Mouse (Mus musculus): ENCODE measurements around the gene Ano1.

Gene Ano1

GRCm38 (mm10) chr7:144585648-144586047 lies 166.1 kb downstream of the Ano1 start:
- in situ Hi-C loops (cut with MboI, MseI) = no loop called here

DNA sequence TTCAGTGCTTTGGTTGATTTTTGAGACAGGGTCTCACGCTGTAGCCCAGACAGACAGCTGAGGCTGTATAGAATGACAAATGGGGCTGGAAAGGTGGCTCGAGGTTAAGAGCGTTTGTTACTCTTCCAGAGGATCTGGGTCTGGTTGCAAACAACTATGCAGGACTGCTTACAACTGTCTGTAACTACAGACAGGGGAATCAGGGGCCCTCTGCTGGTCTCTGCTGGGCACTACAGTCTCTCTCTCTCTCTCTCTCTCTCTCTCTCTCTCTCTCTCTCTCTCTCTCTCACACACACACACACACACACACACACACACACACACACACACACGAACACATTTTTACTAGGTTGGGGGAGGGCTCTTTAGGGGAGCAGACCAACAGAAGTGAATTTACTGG lies 168.2 kb downstream of the Ano1 start:
- in situ Hi-C loops (cut with MboI, MseI) = no loop called here

DNA sequence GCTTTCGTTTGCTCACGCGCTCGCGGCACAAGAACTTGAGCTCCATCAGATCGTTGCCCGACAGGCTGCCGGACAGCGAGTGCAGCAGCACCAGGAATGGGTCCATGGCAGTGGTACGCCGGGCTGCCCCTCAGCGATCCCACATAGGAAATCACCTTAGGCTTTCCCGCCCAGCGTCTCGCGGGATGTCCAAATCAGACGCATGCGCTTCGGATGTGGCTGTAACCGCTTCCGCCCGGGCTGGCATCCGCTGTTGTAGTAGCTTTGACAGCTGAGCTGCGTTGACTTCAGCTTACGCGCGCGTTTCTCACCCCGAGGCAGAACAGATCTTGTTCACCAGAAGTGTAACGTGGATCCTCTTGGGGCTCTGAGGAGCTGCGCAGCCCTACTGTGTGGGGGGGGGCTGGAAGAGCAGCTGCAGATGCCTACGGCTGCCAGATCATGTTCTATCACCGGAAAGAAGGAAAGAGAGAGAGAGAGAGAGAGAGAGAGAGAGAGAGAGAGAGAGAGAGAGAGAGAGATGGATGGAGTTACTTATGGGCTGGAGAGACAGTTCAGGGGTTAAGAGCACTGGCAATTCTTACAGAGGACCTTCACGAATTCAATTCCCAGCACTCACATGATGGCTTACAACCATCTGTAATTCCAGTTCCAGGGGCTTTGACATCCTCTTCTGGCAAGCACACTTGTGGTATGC lies 169.3 kb downstream of the Ano1 start, which contains the start of gene Fadd:
Gene Fadd, minus strand, starts transcription at position 180 of the 697 bp plus-strand sequence.
- in situ Hi-C loops (cut with MboI, MseI) = no loop called here

DNA sequence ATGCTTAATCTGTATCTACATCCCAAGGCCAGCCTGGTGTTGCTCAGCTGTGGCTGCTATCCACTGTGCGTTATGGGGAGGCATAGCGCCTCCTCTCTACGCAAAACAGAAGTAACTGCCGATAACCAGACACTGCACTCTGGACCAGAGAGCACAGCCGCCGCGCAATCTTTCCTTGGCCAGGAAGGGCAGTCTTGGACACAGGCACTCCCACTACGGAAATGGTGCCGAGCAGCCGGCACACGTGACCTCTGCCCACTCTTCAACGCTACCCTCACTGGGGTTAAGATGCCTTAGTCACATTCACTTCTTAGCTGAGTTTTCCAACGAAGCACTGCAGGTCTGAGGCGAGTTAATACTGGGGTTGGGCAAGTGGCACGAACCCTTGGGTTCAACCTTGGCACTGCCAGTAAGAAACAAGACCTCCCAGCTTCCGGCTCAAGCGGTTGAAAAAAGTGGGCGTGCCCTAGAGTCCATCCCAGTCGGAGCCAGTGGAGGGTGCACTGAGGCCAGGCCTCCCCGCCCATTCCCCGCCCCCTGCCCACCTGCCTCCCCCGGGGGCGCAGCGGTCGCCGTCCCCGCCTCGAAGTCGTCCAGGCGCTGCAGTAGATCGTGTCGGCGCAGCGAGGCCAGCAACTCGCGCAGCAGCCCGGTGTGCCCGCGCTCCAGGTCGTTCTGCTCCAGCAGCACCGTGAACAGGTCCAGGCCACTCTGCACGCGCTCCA lies 170.1 kb downstream of the Ano1 start:
- in situ Hi-C loops (cut with MboI, MseI) = no loop called here

- in situ Hi-C loops (cut with MboI, MseI) = no loop called here
Observed at GRCm38 (mm10) chr7:144577876-144578275, 173.9 kb downstream of the Ano1 start.

DNA sequence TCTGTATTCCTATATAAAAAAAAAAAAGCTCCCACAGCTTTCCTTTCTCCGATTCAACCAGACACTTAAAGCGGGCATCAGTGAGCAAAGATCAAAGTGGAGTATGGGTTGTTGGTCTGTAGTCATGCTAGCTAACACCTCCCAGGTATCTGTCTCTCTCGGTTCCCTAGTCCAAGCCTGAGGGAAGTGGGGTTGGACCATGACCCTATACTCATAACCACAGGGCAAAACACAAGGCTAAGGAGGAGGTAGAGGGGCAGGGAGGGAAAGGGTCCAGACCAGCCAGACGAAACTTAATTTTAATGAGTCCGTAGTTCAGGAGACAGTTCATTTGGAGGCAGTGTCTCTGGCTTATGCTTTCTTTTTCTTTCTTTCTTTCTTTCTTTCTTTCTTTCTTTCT lies 179.5 kb downstream of the Ano1 start:
- in situ Hi-C loops (cut with MboI, MseI) = no loop called here

- in situ Hi-C loops (cut with MboI, MseI) = no loop called here
Observed at GRCm38 (mm10) chr7:144571598-144571997, 180.2 kb downstream of the Ano1 start.

- in situ Hi-C loops (cut with MboI, MseI) = no loop called here
Observed at GRCm38 (mm10) chr7:144569428-144569827, 182.3 kb downstream of the Ano1 start.

- in situ Hi-C loops (cut with MboI, MseI) = no loop called here
Observed at GRCm38 (mm10) chr7:144568091-144568490, 183.7 kb downstream of the Ano1 start.

DNA sequence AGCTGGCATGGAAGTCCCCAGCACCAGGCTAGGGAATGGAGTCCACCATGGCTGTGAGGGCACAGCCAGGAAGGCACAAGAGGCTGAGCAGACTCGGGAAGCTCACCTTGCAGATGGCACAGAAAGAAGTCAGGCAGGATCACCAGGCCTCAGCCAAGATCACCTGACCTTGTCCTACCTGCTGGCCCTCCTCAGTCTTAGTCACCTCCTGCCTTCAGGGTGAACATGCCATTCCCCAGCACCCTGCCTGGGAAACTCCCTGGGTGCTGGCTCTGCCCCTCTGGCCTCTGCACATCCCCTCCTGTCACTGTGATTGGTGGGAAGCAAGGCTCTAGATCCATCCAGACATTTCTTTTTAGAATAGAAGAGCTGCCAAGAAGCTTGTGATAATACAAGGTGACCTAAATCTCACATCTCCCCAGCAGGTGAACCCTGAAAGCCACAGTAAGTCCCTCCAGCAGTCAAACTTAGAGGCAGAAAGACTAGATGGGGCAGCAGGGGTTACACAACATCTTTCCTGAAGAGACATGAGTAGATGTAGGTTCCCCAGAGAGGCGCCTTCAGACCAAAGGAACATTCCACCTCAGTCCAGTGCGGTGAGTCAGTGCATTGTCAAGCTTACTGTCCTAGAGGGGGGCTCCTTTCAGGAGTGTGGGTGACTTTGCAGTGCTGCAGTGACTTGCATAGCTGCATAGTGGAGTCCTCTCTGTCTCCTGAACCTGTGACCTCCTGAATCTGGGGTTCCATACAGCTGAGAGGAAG lies 184.7 kb downstream of the Ano1 start:
- in situ Hi-C loops (cut with MboI, MseI) = no loop called here

DNA sequence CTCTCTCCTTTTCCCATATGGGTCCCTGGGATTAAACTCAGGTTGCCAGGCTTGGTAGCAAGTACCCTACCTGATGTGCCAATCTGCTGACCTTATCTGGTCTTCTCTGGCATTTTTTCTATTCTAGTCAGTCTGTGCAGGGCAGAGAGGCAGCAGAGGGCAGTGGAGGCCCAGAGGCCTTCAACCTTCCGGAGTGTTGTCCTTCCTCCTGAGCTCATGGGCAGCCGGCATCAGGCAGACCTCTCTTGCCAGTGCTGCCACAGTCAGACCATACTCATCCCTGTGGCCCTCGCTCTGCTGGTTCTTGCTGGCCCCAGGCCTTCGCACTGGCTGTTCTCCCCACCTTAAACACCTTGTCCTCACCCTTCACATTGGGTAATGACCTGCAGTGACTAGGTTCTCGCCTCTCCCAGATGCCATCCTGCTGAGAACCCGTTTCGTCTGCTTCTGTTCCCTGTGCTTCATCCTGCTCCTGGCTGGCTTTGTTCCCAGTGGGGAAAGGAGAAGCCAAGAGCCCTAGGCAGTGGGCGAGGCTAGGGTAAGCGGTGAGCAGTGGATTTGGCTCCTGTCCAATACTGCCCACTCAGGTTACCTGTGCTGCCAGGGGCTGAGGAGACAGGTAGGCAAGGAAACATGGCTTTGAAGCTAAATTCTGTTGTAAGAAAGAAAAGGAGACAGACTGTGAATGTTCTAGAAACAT lies 188.2 kb downstream of the Ano1 start:
- in situ Hi-C loops (cut with MboI, MseI) = no loop called here

GRCm38 (mm10) chr7:144562016-144562415 lies 189.8 kb downstream of the Ano1 start:
- in situ Hi-C loops (cut with MboI, MseI) = no loop called here

DNA sequence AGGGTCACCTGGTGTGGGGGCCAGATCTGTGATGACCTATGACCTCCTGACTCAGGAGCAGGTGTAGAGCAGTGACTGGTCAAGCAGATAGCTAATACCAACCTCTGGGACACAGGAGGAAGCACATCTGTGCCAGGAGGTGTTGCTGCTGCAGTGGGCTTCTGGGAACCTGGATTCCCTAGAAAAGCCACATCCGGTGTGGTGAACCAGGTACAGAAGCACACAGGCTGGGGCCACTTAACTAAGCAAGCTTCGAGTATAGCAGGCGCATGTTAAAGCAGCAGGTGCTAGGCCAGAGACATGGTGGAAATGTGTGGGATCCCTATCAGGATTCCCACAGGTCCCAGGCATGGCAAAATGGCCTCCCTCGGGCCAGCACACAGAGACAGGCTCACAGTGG lies 191.2 kb downstream of the Ano1 start:
- in situ Hi-C loops (cut with MboI, MseI) = no loop called here

- in situ Hi-C loops (cut with MboI, MseI) = loop anchor here (5.0 kb wide), 1 partner anchor 726 kb away; no protein-coding TSS in a partner anchor
Observed at GRCm38 (mm10) chr7:144558552-144558951, 193.2 kb downstream of the Ano1 start.

GRCm38 (mm10) chr7:144554123-144554472 lies 197.7 kb downstream of the Ano1 start:
- in situ Hi-C loops (cut with MboI, MseI) = no loop called here

- in situ Hi-C loops (cut with MboI, MseI) = no loop called here
Observed at GRCm38 (mm10) chr7:144553237-144554122, 198.3 kb downstream of the Ano1 start, which contains the start of gene Ppfia1. Gene Ppfia1 (minus strand): TSS chr7:144553729.

DNA sequence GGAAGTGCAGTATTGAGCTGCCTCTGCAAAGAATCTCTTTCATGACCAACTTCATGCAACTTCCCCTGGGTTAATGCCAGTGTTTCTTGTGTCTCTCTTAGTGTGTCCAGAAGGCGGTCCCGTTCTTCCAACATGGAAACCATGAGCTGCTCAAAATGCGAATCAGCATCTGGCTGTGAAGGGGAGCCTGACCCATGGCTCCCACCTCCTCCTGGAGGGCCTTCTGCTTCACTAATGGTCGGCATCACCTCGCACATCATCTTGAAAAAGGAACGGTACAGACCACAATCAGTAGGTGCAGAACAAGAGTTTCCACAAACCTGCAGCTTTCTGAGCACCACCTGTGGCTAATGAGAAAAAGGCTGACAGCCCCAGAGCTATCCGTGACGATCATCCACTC lies 199.5 kb downstream of the Ano1 start:
- in situ Hi-C loops (cut with MboI, MseI) = no loop called here

- in situ Hi-C loops (cut with MboI, MseI) = no loop called here
Observed at GRCm38 (mm10) chr7:144550811-144551210, 201.0 kb downstream of the Ano1 start.

GRCm38 (mm10) chr7:144549904-144550566 lies 201.7 kb downstream of the Ano1 start:
- in situ Hi-C loops (cut with MboI, MseI) = no loop called here

- in situ Hi-C loops (cut with MboI, MseI) = no loop called here
Observed at GRCm38 (mm10) chr7:144545231-144545630, 206.5 kb downstream of the Ano1 start.

All from T-helper 1 cell (primary cell).